Mouse (Mus musculus) lung, postnatal 0 days (tissue): ENCODE results near the gene Ptprb.

Source experiments
- CTCF ChIP-seq: IDR thresholded peaks from 2 replicates; pipeline ENCODE4 v1.5.1; 2016; ENCODE audit warnings: antibody characterized with exemption, mild to moderate bottlenecking
- EP300 ChIP-seq: IDR thresholded peaks from 2 replicates; pipeline ENCODE4 v1.6.1; 2016; ENCODE audit warnings: antibody characterized with exemption, mild to moderate bottlenecking, control low read depth

DNA sequence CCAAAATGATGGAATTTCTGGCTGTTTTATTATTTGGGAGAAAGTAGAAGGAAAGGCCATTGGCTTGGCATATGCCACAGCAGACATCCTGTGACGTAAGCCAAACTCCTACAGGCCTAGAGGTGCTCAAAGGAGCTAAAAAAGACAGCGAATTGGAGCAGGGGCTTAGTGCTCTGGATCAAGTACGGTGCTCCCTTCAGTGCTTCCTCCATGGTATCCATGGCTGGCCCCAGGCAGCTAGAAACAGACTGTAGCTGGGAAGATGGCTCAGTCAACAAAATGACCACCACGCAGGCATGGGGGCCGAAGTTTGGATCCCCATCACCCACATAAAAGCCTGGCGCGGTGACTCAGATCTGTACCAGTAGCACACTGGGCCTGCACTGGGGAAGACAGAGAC, 58.8 kb downstream of the Ptprb start:
- TF ChIP-seq EP300 (no peak), CTCF (no peak)
